Mouse (Mus musculus) embryonic facial prominence, embryonic 13.5 days (tissue): ENCODE results near the gene Wsb1. TPM values are rescaled to one million over a fixed set of nuclear protein-coding genes. Genes with fewer than 3 reads are reported as not detected.

ENCODE experiments used
- ATAC-seq: fragments of 200-750 bp; cut with Nextera tagmentation; 2 replicates; pipeline ENCODE4 v1.8.0; 2017; ENCODE audit warnings: low read depth; ENCODE audit not compliant: insufficient number of reproducible peaks, insufficient read depth, low FRiP score, low TSS enrichment
- H3K27ac ChIP-seq: fragments of 300-500 bp; sonication (generic); 2 replicates; pipeline ENCODE4 v1.5.1; 2015; ENCODE audit warnings: moderate library complexity, mild to moderate bottlenecking, inconsistent platforms
- H3K27me3 ChIP-seq: fragments of 300-500 bp; sonication (generic); 2 replicates; pipeline ENCODE4 v1.6.1; 2015; ENCODE audit warnings: mild to moderate bottlenecking, inconsistent platforms
- H3K36me3 ChIP-seq: fragments of 300-500 bp; sonication (generic); 2 replicates; pipeline ENCODE4 v1.6.1; 2015; ENCODE audit warnings: mild to moderate bottlenecking, inconsistent platforms
- H3K4me1 ChIP-seq: fragments of 300-500 bp; sonication (generic); 2 replicates; pipeline ENCODE4 v1.6.1; 2015; ENCODE audit warnings: inconsistent platforms
- H3K4me2 ChIP-seq: fragments of 300-500 bp; sonication (generic); 2 replicates; pipeline ENCODE4 v1.6.1; 2015; ENCODE audit warnings: moderate library complexity, mild to moderate bottlenecking, inconsistent platforms
- H3K4me3 ChIP-seq: fragments of 300-500 bp; sonication (generic); 2 replicates; pipeline ENCODE4 v1.5.1; 2015; ENCODE audit warnings: mild to moderate bottlenecking, inconsistent platforms
- H3K9ac ChIP-seq: fragments of 300-500 bp; sonication (generic); 2 replicates; pipeline ENCODE4 v1.6.1; 2015; ENCODE audit warnings: mild to moderate bottlenecking, inconsistent platforms
- H3K9me3 ChIP-seq: fragments of 300-500 bp; sonication (generic); 2 replicates; pipeline ENCODE4 v1.6.1; 2016; ENCODE audit warnings: inconsistent platforms
- WGBS: fragments of 180-500 bp; shearing (Covaris S2); methylation state at CpG from one replicate; pipeline ENCODE4 v1.1.7; 2015; ENCODE audit warnings: mixed read lengths; 5-methylcytosine and 5-hydroxymethylcytosine counted together
- polyA plus RNA-seq: library from polyadenylated mRNA; unstranded; fragments of >200 nt; fragmentation: Nextera tagmentation; extraction: Ambion mirVana; gene quantifications from 2 replicates; pipeline ENCODE4 v1.2.1, GENCODE M21; 2015

Wsb1 gene
- polyA plus RNA-seq, 1 experiment from 2014 or later = 339 TPM

GRCm38 (mm10) chr11:79209113-79209512, 45.4 kb downstream of the Wsb1 start:
- Histone ChIP-seq H3K36me3 (no peaks in the 10 kb centered on the region), H3K27ac (no peak overlapping the region), H3K9ac (no peak overlapping the region), H3K4me1 (peaks cover 10% of the 10 kb centered on the region), H3K4me3 (no peak overlapping the region), H3K4me2 (no peak overlapping the region), H3K27me3 (no peaks in the 10 kb centered on the region), H3K9me3 (no peaks in the 10 kb centered on the region)
- ATAC-seq = no peak
- 51% methylated on average over 5 of the region's 5 CpGs for WGBS

DNA sequence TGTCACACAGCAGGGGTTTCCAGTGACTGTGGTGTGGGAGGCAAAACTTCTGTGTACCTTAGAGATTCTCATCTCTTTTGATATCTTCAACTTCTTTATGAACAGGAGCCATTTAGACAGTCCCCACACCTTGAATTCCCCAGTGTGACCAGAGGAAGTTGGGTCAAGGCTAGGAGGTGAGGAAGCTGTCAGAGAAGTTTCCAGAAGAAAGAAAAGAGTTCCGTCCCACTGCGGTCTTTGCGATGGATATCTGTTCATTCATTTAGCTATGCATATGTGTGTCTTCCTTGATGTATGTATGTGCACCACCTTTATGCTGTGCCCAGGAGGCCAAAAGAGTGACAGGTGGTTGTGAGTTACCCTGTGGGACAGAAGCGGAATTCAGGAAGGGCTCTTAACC, 46.0 kb downstream of the Wsb1 start:
- Histone ChIP-seq H3K9me3 (no peaks in the 10 kb centered on the region), H3K27ac (no peak overlapping the region), H3K9ac (no peak overlapping the region), H3K4me3 (no peak overlapping the region), H3K4me1 (peaks cover 9% of the 10 kb centered on the region), H3K27me3 (no peaks in the 10 kb centered on the region), H3K4me2 (no peak overlapping the region), H3K36me3 (no peaks in the 10 kb centered on the region)
- 94% methylated on average over 4 of the region's 4 CpGs for WGBS
- no peak for ATAC-seq

DNA sequence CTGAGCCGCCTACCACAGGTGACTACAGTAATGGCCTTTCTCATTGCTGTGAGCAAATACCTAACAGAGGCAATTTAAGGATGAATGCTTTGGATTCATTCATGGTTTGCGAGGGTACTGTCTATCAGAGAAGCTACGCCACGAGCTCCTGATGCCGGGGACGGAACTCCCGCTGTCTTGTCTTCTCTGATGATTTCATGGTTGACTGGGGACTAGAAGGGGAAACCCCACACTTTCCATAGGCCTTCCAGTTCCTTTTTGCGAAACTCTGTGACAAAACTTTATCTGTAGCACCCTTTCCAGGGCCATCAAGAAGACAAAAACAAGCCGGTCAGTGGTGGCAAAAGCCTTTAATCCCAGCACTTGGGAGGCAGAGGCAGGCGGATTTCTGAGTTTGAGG, 46.8 kb downstream of the Wsb1 start:
- no peak overlapping the region for H3K4me2 ChIP-seq
- H3K4me3 ChIP-seq = no peak overlapping the region
- H3K27ac ChIP-seq = no peak overlapping the region
- no peaks in the 10 kb centered on the region for H3K9me3 ChIP-seq
- no peaks in the 10 kb centered on the region for H3K27me3 ChIP-seq
- ATAC-seq = no peak
- peaks cover 6% of the 10 kb centered on the region for H3K4me1 ChIP-seq
- H3K36me3 ChIP-seq = no peaks in the 10 kb centered on the region
- 88% methylated on average over 10 of the region's 10 CpGs for WGBS
- H3K9ac ChIP-seq = no peak overlapping the region

DNA sequence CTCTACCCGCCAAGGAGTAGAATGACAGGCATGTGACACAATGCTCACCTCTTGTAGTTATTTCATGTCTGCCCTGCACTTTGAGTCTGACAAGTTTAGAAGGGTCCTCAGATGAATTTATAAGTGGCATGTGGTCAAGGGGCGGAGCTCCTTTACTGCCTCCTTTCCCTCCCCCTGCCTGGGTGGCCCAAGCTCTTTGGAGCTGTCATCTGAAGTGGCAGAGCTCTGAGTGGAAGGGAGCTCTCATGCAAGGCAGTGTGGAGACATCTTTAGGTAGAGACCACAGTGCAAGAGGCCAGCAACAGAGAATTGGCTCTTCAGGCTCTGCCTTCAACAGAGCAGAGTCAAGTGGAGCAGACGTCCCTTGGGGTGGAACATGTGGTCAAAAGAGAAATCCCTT, 50.0 kb downstream of the Wsb1 start:
- WGBS = 71% methylated on average over 3 of the region's 3 CpGs
- no peaks in the 10 kb centered on the region for H3K36me3 ChIP-seq
- no peak overlapping the region for H3K4me3 ChIP-seq
- H3K9ac ChIP-seq = no peak overlapping the region
- ATAC-seq = no peak
- H3K9me3 ChIP-seq = no peaks in the 10 kb centered on the region
- H3K4me2 ChIP-seq = no peak overlapping the region
- no peak overlapping the region for H3K27ac ChIP-seq
- H3K27me3 ChIP-seq = no peaks in the 10 kb centered on the region
- H3K4me1 ChIP-seq = peaks cover 23% of the 10 kb centered on the region

GRCm38 (mm10) chr11:79200502-79200901, 54.0 kb downstream of the Wsb1 start:
- WGBS = 17% methylated on average over 7 of the region's 7 CpGs
- Histone ChIP-seq H3K9me3 (no peaks in the 10 kb centered on the region), H3K36me3 (no peaks in the 10 kb centered on the region), H3K4me2 (no peak overlapping the region), H3K27me3 (no peaks in the 10 kb centered on the region), H3K4me1 (peaks cover 38% of the 10 kb centered on the region), H3K27ac (peak overlapping the region; percentile 69), H3K4me3 (no peak overlapping the region), H3K9ac (peak overlapping the region; percentile 44; the same call in 1 of the 2 replicates)
- no peak for ATAC-seq

- 91% methylated on average over 4 of the region's 4 CpGs for WGBS
Observed at GRCm38 (mm10) chr11:79198562-79198961, 55.9 kb downstream of the Wsb1 start.

GRCm38 (mm10) chr11:79197846-79198235, 56.6 kb downstream of the Wsb1 start:
- Histone ChIP-seq H3K9ac (no peak overlapping the region), H3K4me1 (peaks cover 38% of the 10 kb centered on the region), H3K36me3 (no peaks in the 10 kb centered on the region), H3K27me3 (no peaks in the 10 kb centered on the region), H3K4me3 (no peak overlapping the region), H3K27ac (no peak overlapping the region), H3K4me2 (no peak overlapping the region), H3K9me3 (no peaks in the 10 kb centered on the region)
- no peak for ATAC-seq
- 76% methylated on average over 6 of the region's 6 CpGs for WGBS

More at GRCm38 (mm10) chr11:79198562-79198961, 55.9 kb downstream of the Wsb1 start:
- no peaks in the 10 kb centered on the region for H3K36me3 ChIP-seq
- H3K27me3 ChIP-seq = no peaks in the 10 kb centered on the region
- H3K4me1 ChIP-seq = peaks cover 38% of the 10 kb centered on the region
- ATAC-seq = no peak
- no peak overlapping the region for H3K4me3 ChIP-seq
- no peak overlapping the region for H3K4me2 ChIP-seq
- H3K9me3 ChIP-seq = no peaks in the 10 kb centered on the region
- no peak overlapping the region for H3K9ac ChIP-seq
- H3K27ac ChIP-seq = no peak overlapping the region

DNA sequence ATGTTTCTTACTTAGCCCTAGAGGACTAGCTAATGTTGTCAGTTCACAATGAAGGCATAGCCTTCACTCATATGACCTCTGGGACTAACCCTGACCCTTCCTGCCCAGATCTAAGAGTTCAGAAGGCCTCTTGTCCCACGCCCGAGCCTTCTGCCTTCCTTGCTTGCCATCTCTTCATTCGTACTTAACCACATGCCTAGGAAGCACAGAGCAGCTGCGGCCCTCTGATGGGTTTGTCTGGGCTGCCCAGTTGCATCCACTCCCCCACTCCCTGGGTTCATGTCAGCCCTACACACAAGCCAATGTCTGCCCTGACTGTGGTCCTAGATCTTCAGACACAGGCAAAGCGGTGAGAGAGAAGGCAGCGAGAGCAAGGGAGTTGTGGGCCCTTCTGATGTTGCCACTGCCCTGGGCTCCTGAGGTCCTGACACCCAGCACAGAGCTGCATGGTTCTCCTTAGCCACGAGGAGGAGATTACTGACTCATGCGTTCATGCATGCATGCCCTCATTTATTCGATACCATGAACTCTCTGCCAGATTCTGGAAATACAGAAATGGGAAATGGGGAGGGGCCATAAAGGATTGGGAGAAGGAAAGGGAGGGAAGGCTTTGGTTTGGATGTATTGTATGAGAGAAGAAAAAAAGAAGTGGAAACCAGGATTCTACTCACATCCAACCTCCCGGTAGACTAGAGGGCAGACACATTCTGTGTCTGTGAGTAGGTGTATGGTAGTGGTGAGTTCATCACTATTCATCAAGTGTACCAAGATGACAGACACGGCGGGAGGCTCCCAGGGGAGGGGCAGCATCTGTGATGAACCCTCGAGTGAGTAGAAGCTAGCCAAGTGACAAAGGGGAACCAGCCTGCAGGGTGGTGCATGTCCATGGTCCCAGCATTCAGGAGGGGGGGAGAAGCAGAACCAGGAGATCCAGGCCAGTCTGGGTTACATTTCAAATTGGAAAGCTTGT, 57.3 kb downstream of the Wsb1 start:
- Histone ChIP-seq H3K9ac (no peak overlapping the region), H3K4me1 (peaks cover 38% of the 10 kb centered on the region), H3K27me3 (no peaks in the 10 kb centered on the region), H3K9me3 (no peaks in the 10 kb centered on the region), H3K4me3 (no peak overlapping the region), H3K4me2 (no peak overlapping the region), H3K27ac (peak overlapping the region; percentile 51; the same call in 1 of the 2 replicates), H3K36me3 (no peaks in the 10 kb centered on the region)
- WGBS = 55% methylated on average over 13 of the region's 13 CpGs
- no peak for ATAC-seq

- Histone ChIP-seq H3K27me3 (no peaks in the 10 kb centered on the region), H3K36me3 (no peaks in the 10 kb centered on the region), H3K4me1 (peaks cover 38% of the 10 kb centered on the region), H3K4me3 (no peak overlapping the region), H3K27ac (peak overlapping the region; percentile 51; the same call in 1 of the 2 replicates), H3K9me3 (no peaks in the 10 kb centered on the region), H3K4me2 (no peak overlapping the region), H3K9ac (no peak overlapping the region)
- 21% methylated on average over 3 of the region's 3 CpGs for WGBS
- ATAC-seq = no peak
Observed at GRCm38 (mm10) chr11:79196196-79196869, 58.1 kb downstream of the Wsb1 start.

DNA sequence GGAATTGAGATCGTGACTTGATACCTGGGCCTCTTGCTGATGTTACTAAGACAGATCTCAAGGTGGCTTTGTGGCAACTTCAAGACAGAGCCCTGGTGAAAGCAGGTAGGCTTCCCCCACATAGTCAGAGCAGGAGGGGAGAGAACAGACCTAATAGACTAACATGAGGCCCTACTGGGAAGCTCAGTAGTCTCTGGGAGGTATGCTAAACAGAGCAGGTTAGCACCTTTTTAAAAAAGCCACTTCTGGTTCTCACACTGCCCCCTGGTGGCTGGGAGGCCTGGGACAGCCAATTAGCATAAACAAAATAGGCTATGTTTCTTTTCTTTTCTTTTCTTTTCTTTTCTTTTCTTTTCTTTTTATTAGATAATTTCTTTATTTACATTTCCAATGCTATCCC, 62.3 kb downstream of the Wsb1 start:
- Histone ChIP-seq H3K36me3 (no peaks in the 10 kb centered on the region), H3K27ac (no peak overlapping the region), H3K9ac (no peak overlapping the region), H3K9me3 (no peaks in the 10 kb centered on the region), H3K4me1 (peaks cover 34% of the 10 kb centered on the region), H3K4me3 (no peak overlapping the region), H3K4me2 (no peak overlapping the region), H3K27me3 (no peaks in the 10 kb centered on the region)
- 90% methylated on average over 1 of the region's 1 CpGs for WGBS
- no peak for ATAC-seq

GRCm38 (mm10) chr11:79191214-79191613, 63.3 kb downstream of the Wsb1 start:
- Histone ChIP-seq H3K9me3 (no peaks in the 10 kb centered on the region), H3K4me2 (no peak overlapping the region), H3K27ac (no peak overlapping the region), H3K4me3 (no peak overlapping the region), H3K36me3 (no peaks in the 10 kb centered on the region), H3K9ac (no peak overlapping the region), H3K4me1 (peaks cover 24% of the 10 kb centered on the region), H3K27me3 (no peaks in the 10 kb centered on the region)
- ATAC-seq = no peak
- 85% methylated on average over 4 of the region's 4 CpGs for WGBS

- H3K9ac ChIP-seq = no peak overlapping the region
- H3K27ac ChIP-seq = no peak overlapping the region
- H3K27me3 ChIP-seq = no peaks in the 10 kb centered on the region
- 84% methylated on average over 2 of the region's 2 CpGs for WGBS
- H3K9me3 ChIP-seq = no peaks in the 10 kb centered on the region
- peaks cover 21% of the 10 kb centered on the region for H3K4me1 ChIP-seq
- H3K4me2 ChIP-seq = no peak overlapping the region
- no peak for ATAC-seq
- no peaks in the 10 kb centered on the region for H3K36me3 ChIP-seq
- H3K4me3 ChIP-seq = no peak overlapping the region
Observed at GRCm38 (mm10) chr11:79190257-79190656, 64.2 kb downstream of the Wsb1 start.
